Mouse (Mus musculus) thymus, adult 18-20 months (tissue): ENCODE results near the gene Cenpv.
"Not testable (repeated sequence)": the region's sequence is repeated elsewhere in the genome, so short reads cannot be mapped to it uniquely, and the experiment has no call there.

Experiments
- DNase-seq, 2 experiments: peaks; one replicate each; pipeline ENCODE4 v3.0.0; 2022; ENCODE audit warnings: mixed read lengths in 2 of 2

The Cenpv gene

DNA sequence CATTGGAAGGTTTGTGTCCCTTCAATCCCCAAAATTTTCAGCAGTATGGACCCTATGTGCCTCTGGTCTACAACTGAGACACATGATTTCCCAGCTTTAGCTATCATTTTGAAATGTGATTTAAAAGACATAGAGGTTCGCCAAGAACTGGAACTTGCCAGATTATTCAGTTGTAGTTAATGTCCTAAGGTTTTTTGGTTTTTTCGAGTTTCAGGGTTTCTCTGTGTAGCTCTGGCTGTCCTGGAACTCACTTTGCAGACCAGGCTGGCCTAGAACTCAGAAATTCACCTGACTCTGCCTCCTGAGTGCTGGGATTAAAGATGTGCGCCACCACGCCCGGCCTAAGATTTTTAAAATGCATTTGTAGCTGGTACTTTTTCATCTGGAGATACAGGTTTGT lies 14.6 kb upstream of the Cenpv start:
- no peak for DNase-seq

DNA sequence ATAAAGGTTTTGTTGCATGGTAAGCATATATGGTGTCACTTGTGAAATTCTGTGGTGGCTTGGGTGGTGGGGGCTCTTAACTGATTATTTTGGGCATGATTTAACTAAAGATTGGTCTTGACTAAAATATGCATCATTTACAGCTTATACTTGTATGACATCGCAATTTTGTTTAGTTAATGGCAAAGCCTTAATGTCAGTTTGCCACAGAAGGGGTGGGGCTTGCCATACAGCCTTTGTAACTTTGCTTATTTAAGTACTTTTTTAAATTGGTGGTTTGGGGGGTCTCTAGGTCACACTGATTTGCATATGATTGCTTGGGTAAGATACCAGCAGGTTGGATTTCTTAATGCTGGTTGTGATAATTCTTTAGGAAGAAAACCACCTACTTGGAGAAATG lies 14.1 kb upstream of the Cenpv start:
- no peak for DNase-seq

DNA sequence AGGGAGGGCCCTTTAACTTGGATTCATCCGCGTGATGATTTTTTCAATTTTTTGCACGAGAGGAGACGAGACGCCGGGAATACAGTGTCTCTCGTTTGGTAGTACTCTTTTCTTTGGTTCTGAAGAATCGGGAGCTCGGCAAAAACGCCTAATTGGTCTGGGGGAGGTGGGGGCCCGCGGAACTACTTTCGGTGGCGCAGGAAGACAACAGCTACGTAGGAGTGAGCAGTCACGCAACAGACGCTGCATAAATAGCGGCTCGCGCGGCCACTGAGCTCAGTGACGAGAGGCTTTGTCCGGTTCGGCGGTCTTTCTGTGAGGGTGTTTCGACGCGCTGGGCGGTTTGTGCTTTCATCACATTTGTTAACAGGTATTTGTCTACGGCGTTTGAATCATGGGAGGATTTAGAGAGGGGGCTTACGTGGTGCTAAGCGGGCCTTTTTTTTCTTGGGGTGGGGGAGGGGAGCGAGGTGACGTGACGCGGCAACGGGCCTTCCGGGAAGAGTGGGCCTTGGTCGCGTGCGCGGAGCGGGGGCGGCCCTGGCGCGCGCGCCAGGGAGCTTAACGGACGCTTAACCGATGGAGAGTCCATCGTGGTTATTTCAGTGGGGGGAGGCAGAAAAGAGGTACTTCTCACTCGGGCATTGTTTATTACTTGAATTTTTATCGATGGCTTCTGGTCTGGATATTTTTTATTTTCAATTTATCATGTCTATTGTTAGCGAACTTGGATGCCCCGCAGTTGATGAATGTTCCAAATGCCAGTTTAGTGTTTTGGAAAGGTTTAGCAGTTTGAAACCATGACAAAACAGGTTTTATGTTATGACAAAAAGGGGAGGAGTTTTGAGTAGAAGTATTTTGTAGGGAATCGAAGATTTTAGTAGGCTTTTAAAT lies 12.4 kb upstream of the Cenpv start:
- peak; percentile 74 to 86 for DNase-seq

DNA sequence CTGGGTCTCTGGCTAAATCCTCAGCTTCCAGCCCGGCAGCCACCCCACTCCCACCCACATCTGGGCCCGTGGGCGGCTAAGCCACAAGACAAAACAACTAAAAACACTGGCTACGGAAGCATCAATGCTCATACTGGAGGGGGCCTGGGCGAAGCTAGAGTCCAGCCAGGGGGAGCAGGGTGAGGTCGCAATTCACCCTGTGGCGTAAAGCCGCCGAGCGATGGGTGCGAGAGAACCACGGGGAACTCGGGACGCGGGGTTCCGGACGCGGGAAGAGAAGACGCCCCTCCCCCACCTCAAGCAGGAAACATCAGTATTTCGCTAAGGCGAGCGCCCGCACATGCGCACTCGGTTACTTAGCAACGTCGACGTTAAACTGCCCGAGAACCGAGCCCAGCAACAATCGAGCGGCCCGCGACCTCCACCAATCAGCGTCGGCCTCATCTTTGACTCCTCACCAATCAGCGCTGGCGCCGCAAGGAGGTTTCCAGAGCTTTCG lies 11.7 kb upstream of the Cenpv start, which contains the start of gene Ubb:
Ubb (plus strand) TSS at position 445 of the 499 bp plus-strand sequence.
- DNase-seq = peak; percentile 99

DNA sequence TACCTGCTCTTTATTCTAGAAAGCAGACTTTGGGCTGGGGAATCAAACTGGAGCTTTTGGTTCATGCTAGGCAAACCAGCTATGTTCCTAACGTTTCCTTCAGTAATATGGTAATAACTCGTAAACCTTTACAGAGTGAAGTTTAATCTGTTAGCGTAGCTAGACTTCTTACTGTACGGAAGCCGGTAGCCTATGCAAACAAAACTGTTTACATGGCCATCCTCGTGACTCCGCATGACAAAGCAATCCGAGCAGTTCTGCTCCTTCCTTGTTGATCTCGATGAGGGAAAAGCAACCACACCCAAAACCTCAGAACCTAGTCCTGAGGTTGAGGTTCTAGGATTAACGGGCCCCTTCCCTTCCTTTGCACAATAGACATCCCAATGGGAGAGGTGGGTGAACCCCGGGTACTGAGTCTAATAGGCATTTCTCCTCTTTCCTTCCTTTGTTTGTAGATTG lies 11.2 kb upstream of the Cenpv start:
- DNase-seq = peak; percentile 41 to 58

DNA sequence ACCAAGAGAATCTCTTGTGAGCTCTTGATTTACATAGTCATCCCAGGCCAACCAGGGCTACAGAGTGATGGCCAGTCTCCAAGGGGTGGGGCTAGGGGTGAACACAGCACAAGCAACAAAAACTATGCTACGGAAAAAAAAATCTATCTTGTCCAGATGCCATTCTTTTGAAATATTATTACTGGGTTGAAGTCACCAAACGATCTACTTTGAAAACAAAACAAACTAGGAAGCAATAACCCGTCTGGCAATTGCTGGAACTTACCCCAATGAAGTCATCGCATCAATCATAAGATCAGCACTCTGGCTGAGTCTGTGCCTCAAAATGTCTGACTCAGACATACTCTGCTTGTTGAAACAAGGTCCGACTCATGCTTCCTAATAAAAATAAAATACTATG lies 10.7 kb upstream of the Cenpv start:
- DNase-seq = peak in 1 of 2 experiments; percentile 20

DNA sequence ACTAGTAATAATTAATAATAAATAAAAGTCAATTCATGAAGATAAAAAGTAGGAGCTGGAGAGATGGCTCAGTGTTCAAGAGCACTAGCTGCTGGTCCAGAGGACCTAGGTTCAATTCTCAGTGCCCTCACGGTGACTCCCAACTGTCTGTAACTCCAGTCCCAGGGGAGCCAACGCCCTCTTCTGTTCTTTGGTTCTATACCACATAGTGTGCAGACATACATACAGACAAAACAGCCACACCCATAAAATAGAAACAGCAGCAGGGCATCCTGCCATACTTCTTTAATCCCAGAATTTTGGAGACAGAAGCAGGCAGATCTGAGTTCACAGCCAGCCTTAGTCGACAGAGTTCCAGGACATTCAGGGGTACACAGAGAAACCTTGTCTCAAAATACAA lies 4.9 kb upstream of the Cenpv start:
- no peak for DNase-seq

DNA sequence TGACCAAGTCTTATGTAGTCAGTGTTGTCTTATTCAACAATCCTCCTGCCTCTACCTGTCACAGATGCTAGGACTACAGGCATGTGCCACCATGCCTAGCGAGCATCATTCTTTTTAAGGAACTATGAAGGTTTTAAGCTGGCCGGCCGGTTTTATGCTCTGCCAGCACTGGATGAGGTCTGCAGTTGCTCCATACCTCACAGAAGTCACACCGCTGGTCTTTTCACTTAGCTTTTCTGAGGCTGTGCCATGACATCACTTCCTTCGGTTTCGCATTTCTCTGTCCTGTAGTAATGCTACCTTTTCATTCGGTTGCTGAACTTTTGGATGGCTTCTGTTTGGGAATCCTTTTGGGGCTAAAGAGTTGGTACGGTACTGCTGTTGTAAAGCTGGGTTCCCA lies 2.5 kb upstream of the Cenpv start:
- DNase-seq = no peak

DNA sequence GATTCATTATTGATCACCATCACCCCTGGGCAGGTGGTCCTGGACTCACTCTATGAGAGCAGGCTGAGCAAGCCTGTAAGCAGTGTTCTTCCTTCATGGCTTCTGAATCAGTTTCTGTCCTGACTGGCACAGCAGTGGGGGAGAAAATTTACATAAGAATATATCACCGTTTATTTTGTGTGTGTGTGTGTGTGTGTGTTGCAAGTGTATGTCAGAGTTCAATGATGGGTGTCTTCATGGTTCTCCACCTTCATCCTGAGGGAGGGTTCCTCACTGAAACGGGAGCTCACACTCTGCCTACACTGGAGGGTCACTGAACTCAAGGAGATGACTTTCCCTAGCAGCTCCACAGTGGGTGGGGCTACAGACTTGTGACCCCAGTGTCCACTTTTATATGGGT lies 1.9 kb upstream of the Cenpv start:
- no peak for DNase-seq

DNA sequence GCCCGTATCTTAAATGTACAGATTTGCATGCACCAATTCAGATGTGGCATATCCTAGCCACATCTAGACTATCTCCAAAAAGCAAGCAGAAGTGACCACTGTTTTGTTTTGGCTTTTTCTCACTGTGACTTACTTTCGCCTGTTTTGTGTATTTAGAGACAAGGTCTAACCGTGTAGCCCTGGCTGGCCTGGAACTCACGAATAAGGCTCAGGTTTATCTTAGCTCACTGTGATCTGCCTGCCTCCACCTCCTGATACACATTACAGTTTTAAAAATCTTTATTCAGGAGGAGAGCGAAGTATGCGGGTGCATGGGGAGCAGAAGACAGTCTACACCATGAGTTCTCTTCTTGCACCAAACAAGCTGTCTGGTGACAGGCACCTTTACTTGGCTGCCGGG lies 1.1 kb upstream of the Cenpv start:
- DNase-seq = no peak

DNA sequence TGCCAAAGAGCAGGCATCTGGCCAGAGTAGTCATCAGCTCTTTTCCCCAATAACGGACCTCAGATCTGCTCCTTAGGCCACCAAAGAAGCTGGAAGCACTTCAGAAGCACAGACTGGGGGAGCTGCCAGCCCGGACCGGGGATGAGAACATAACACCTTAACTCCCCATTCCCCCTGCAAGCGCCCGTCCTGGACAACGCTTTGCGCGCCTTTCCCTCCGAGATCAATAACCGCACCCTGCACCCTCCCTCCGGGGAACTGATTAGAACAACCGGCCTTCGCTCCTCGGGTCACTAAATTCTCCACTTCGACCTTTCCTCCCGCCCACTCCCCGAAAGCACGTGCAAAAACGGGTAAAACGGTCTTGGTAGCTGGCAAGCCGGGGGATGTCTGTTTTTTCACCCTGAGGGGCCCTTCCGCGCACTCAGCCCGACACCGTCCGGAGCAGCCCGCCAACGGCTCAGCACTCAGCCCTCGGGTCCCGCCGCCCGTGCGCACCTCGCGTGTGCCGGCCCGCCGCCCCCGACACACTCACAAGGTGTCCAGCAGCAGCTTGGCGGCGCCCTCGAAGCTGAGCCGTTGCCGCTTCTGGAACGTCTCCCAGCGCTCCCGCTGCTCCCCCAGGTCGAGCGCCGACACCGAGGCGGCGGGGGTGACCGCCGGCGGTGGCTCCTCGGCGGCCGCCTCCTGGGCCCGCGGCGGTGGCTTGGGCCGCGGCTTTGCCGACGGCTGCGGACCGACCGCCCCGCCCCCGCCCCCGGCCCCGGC lies 556 bp downstream of the Cenpv start:
- DNase-seq = peak; percentile 19 to 29

DNA sequence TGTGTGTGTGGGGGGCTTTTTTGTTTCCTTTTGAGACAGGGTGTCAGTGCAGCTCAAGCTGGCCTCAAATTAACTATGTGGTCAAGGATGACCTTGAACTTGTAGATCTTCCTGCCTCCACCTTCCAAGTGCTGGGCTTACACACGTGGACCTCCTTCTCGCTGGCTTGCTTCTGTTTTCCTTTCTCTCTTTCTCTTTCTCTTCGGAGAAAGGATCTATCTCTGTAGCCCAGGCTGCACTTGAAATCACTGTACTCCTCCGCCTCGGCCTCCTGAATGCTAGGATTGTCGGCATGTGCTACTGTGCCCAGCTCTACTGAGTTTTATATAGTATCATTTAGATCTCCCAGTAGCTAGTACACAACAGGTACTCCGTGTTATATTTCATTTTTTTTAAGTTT lies 1.5 kb downstream of the Cenpv start:
- no peak for DNase-seq

DNA sequence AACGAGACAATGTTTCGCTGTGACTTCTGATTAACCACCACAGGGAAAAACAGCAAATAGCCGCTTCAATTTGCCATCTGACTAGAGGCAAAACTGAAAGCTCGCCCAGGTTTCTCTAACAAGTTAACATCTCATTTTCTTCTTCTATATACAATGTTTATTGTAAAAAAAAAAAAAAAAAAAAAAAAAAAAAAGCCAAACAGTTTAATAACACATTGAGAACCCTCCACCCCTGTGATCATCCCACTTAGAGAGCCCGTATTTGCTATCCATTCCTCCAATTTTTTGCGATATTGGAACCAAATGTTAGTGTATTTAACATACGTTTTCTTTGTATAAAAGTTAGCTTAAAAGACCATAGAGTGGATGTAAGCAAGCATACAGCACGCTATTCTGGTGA lies 2.0 kb downstream of the Cenpv start:
- DNase-seq = no peak

DNA sequence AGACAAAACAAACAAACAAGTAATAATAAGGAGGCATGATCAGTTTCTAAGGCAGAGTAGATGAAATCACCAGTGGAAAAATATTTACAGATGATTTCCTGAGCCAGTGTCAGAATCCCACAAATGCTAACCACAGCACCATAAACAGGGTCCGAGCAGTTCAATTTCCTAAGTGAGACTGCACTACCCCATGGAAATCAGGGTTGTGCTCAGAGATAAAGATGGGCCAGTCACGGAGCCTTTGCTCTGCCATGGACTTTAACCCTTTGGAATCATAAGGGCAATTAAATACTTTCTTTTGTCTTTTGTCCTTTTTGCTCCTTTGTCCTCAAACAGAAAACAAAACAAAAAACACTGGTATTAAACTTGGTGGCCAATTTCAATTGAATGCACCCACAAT lies 16.8 kb downstream of the Cenpv start:
- DNase-seq = no peak

DNA sequence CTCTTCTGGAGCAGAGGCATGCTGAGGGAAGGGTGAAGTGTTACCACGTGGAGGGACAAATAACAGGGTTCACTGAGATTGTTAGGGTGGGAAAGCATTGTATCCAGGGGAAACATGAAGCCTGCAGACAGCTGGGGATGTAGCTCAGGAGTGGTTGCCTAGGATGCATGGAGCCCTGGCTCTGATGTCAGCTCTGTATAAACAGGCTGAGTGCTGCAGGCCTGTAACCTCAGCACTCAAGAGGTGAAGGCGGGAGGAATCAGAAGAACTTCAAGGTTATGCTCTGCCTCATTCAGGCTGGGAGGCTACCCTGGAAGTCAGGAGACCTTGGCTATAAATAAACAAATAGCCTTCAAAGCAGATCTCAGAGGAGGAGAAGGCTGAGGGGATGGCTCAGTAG lies 20.1 kb downstream of the Cenpv start:
- DNase-seq = no peak

DNA sequence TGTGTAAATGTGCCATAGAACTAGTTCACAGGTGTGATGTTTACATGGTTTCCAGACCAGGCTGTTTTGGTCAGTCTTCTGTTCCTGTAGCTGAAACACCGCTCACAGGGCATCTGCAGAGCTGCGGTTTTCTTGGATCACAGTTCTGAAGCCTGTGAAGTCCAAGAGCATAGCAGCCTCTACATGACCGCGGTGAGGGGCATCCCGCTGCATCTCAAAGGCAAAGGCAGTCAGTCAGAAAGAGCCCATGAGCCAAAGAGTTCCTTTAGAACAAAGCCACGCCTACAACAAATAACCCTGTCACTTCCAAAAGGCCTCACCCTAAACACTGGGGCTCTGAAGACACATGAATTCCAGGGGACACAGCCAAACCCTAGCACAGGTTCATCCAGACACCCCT lies 25.8 kb downstream of the Cenpv start:
- no peak for DNase-seq

DNA sequence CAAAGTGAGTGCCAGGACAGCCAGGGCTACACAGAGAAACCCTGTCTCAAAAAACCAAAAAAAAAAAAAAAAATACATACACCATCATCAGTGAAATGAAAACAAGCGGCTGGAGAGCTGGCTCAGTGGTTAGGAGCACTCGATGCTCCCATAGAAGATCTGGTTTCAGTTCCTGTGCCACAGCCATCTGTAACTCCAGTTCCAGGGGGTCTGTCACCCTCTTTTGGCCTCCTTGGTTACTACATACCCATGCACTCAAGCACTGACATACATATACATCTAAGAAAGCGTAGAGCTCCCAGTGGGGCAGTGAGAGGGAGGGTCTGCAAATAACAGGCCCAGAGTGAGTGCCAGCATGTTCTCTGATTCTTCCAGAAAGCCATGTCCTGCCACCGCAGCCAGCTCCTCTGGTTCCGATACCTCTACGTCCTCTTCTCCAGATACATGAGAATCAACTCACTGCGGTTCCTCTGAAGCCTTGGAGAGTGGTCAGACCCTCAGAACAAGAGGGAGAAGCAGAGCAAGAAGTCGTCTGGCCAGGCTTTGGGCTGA lies 26.5 kb downstream of the Cenpv start:
- no peak for DNase-seq

DNA sequence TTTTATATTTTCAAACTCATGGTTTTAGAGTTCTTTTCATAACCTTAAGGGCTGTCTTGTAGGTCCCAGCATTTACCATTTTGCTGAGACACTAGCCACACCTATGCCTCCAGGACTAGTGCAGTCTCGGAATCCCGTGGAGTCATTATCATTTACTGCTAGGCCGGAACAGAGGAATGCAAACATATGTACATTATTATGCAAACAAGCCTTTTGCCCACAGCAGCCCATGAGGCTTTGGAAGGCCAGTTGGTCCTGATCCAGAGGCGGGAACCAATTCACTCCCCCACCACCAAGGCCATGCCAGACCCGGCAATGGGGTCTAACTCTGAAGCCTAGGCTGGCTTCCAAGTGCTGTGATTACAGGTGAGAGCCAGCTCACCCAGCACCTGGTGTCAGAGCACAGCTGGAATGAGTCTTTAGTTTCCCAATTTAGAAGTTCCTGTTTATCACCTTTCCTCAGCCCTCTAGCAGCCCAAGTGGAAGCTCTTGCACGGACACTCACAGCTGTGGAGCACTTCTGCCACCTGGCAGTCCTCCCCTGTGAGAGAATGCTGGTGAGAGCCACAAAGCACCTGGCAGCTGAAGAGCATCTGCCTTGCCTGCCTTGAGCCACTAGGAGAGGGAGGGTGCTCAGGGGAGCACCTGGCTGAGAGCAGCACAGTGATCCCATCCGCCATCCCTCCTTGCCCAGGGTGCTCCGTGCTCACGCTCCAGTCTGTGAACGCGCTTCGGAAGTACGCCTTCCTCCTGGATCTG lies 27.4 kb downstream of the Cenpv start:
- peak in 1 of 2 experiments; percentile 11 for DNase-seq

DNA sequence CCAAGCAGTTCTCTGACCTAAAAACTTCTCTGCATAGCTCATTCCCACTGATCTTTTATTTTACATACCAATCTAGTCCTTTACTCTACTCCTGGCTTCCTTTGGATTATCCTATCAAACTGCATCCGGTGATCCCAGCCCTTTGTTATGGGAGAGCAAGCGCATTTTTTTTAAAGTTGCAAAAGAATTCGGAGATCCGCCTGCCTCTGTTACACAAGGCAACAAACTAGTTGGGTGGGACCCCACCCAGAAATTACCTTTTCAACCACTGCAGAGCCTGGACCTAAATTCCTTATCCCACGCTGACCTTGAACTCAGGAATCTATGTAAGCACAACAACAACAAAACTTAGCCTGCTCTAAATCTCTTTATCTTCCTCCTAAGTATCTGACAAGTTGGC lies 28.1 kb downstream of the Cenpv start:
- no peak for DNase-seq

DNA sequence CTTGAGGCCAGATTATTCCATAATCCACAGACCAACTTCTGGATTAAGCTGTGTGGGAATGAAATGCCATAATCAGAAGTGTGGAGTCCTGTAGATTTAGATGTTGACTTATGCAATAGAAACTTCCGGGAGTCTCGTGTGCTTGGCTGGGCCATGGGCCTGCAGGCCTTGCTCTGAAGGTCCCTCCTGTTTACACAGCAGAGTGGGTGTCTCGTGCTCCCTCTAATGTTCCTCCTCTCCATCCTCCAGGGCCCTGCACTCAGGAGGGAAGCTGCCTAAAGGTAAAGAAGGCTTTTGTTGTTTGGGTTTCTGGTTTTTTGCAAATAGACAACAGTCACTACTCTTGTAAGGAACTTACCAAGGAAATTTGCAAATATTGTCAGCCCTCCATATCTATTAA lies 29.5 kb downstream of the Cenpv start:
- no peak for DNase-seq

DNA sequence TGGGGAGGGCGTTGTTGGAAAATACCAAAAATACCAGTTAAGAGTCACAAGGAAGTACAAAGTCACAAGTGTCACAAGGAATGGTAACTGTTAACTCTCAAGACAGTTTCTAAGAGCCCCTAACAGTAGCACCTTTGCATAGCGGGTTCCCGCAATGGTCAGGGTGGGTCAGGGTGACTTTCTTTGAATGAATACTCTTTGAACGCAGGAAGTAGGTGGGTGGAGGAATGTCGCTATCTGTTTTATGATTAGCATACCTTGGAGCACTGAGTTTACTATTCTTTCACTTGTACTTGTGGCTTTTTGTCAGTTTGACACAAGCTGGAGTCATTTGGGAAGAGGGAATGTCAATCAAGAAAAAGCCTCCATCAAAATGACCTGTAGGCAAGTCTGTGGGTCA lies 30.2 kb downstream of the Cenpv start:
- DNase-seq = not testable (repeated sequence)

DNA sequence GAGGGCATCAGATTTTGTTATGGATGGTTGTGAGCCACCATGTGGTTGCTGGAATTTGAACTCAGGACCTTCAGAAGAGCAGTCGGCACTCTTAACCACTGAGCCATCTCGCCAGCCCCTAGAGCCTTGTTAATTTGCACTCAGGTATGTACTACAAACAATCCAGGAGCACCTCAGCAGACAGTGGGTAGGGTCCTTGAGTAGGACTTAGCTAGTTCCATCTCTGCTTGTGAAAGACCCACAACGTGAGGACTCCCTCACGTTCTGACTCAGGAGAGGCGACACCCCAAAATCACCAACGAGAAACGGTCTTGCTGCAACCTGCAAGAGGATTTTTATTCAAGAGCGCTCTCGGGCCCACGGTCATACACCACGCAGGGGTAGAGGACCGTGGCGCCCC lies 30.7 kb downstream of the Cenpv start:
- not testable (repeated sequence) for DNase-seq

DNA sequence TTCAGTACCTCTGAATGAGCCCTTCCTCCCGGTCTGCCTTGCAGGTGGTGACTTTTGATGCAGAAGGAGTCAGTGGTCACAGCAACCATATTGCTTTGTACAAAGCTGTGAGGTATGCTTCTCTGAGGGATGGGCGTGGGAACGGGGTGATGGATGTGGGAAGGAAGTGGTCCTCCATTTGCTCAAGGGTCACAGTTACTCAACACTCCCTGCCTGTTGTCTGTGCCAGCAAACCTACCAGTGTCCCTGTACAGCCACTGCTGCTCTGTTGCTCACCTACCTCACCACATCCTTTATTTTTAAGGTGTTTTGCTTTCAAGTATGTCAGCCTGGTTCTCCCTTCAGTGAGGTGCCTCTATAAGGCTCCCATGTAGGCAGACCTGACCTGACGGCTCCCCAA lies 31.4 kb downstream of the Cenpv start:
- no peak for DNase-seq
